Mouse (Mus musculus) MEL (cell line): ENCODE data around the gene Tspan14. TPM values are rescaled to one million over a fixed set of nuclear protein-coding genes. Genes with fewer than 3 reads are reported as not detected.

Experiments
- DNase-seq: peaks from one replicate; pipeline ENCODE4 v3.0.0; 2011; ENCODE audit warnings: low read depth, low spot score
- H3K27ac ChIP-seq: 2 replicates; pipeline ENCODE4 v1.5.1; 2012; ENCODE audit warnings: low read depth, mild to moderate bottlenecking, control low read depth, low read length, moderate library complexity; ENCODE audit not compliant: control insufficient read depth
- H3K27me3 ChIP-seq, 2 experiments: fragments of 150-350 bp in 1 of 2; sonication (generic) in 1 of 2; 2 replicates each; pipeline ENCODE4 v1.6.1; 2012; ENCODE audit warnings: low read length in 2 of 2, mild to moderate bottlenecking in 2 of 2, improper control_type of control experiment in 1 of 2, moderate library complexity in 1 of 2; ENCODE audit not compliant: insufficient read depth in 2 of 2, control insufficient read depth in 1 of 2
- H3K36me3 ChIP-seq, 2 experiments: 2 replicates each; pipeline ENCODE4 v1.6.1; 2012 to 2014; ENCODE audit warnings: low read length in 2 of 2, improper control_type of control experiment in 1 of 2, inconsistent platforms in 1 of 2, mild to moderate bottlenecking in 1 of 2; ENCODE audit not compliant: insufficient read depth in 2 of 2, control insufficient read depth in 1 of 2
- H3K4me1 ChIP-seq, 2 experiments: fragments of 150-350 bp in 1 of 2; sonication (generic) in 1 of 2; 2 replicates each; pipeline ENCODE4 v1.6.1; 2012; ENCODE audit warnings: low read length in 2 of 2, improper control_type of control experiment in 1 of 2, mild to moderate bottlenecking in 1 of 2; ENCODE audit not compliant: insufficient read depth in 2 of 2, control insufficient read depth in 1 of 2
- H3K4me3 ChIP-seq, 2 experiments: fragments of 150-350 bp in 1 of 2; sonication (generic) in 1 of 2; 2 replicates each; pipeline ENCODE4 v1.5.1; 2012; ENCODE audit warnings: low read depth in 2 of 2, low read length in 2 of 2, mild to moderate bottlenecking in 2 of 2, moderate library complexity in 2 of 2, control low read depth in 1 of 2, improper control_type of control experiment in 1 of 2; ENCODE audit not compliant: control insufficient read depth in 1 of 2, insufficient read depth in 1 of 2
- H3K79me2 ChIP-seq: 2 replicates; pipeline ENCODE4 v1.6.1; 2012; ENCODE audit warnings: mild to moderate bottlenecking, low read length, moderate library complexity; ENCODE audit not compliant: control insufficient read depth, poor library complexity, insufficient read depth
- H3K9ac ChIP-seq: 2 replicates; pipeline ENCODE4 v1.6.1; 2012; ENCODE audit warnings: low read depth, mild to moderate bottlenecking, control low read depth, low read length, moderate library complexity; ENCODE audit not compliant: control insufficient read depth, poor library complexity, severe bottlenecking
- H3K9me3 ChIP-seq: fragments of 150-350 bp; sonication (generic); replicated peaks from 2 replicates; pipeline ENCODE4 v1.6.1; 2012; ENCODE audit warnings: mild to moderate bottlenecking, low read length, improper control_type of control experiment, moderate library complexity; ENCODE audit not compliant: insufficient read depth
- BHLHE40 ChIP-seq: IDR thresholded peaks from 2 replicates; pipeline ENCODE4 v1.6.1; 2012; ENCODE audit warnings: low read depth, mild to moderate bottlenecking, inconsistent platforms, low read length, improper control_type of control experiment, borderline replicate concordance
- CHD1 ChIP-seq: IDR thresholded peaks from 2 replicates; pipeline ENCODE4 v1.6.1; 2012; ENCODE audit warnings: low read depth, mild to moderate bottlenecking, inconsistent platforms, low read length, improper control_type of control experiment
- CHD2 ChIP-seq: IDR thresholded peaks from 2 replicates; pipeline ENCODE4 v1.6.1; 2011; ENCODE audit warnings: low read length, improper control_type of control experiment
- CTCF ChIP-seq, 3 experiments: IDR thresholded peaks in 2 of 3; conservative IDR thresholded peaks in 1 of 3; 2 replicates each; pipeline ENCODE4 v1.5.1; 2011 to 2012; ENCODE audit warnings: low read length in 3 of 3, low read depth in 2 of 3, mild to moderate bottlenecking in 2 of 3, improper control_type of control experiment in 1 of 3, inconsistent platforms in 1 of 3, mixed read lengths in 1 of 3, moderate library complexity in 1 of 3; ENCODE audit not compliant: control insufficient read depth in 1 of 3, insufficient read depth in 1 of 3, poor library complexity in 1 of 3, severe bottlenecking in 1 of 3
- E2F4 ChIP-seq: IDR thresholded peaks from 2 replicates; pipeline ENCODE4 v1.6.1; 2011; ENCODE audit warnings: low read depth, low read length, improper control_type of control experiment, borderline replicate concordance
- GABPA ChIP-seq: IDR thresholded peaks from 2 replicates; pipeline ENCODE4 v1.6.1; 2012; ENCODE audit warnings: low read depth, mild to moderate bottlenecking, inconsistent platforms, low read length, improper control_type of control experiment, moderate library complexity
- HCFC1 ChIP-seq: IDR thresholded peaks from 2 replicates; pipeline ENCODE4 v1.6.1; 2012; ENCODE audit warnings: low read depth, mild to moderate bottlenecking, inconsistent platforms, low read length, improper control_type of control experiment, moderate library complexity
- JUND ChIP-seq: IDR thresholded peaks from 2 replicates; pipeline ENCODE4 v1.6.1; 2011; ENCODE audit warnings: low read depth, mild to moderate bottlenecking, improper control_type of control experiment, low read length
- MEF2A ChIP-seq: IDR thresholded peaks from 2 replicates; pipeline ENCODE4 v1.6.1; 2014; ENCODE audit warnings: low read depth, mild to moderate bottlenecking, inconsistent platforms, low read length, improper control_type of control experiment; ENCODE audit not compliant: poor library complexity, insufficient replicate concordance, severe bottlenecking; ENCODE audit errors: extremely low read depth
- MXI1 ChIP-seq: IDR thresholded peaks from 2 replicates; pipeline ENCODE4 v1.6.1; 2011; ENCODE audit warnings: mild to moderate bottlenecking, low read depth, low read length, improper control_type of control experiment
- MYB ChIP-seq: IDR thresholded peaks from 2 replicates; pipeline ENCODE4 v1.6.1; 2011; ENCODE audit warnings: mild to moderate bottlenecking, low read depth, low read length, improper control_type of control experiment
- POLR2A ChIP-seq, 2 experiments: IDR thresholded peaks; 2 replicates each; pipeline ENCODE4 v1.6.1; 2011 to 2012; ENCODE audit warnings: low read length in 2 of 2, mild to moderate bottlenecking in 2 of 2, control low read depth in 1 of 2, improper control_type of control experiment in 1 of 2, low read depth in 1 of 2, moderate library complexity in 1 of 2; ENCODE audit not compliant: control insufficient read depth in 1 of 2, insufficient read depth in 1 of 2, poor library complexity in 1 of 2
- RAD21 ChIP-seq: IDR thresholded peaks from 2 replicates; pipeline ENCODE4 v1.6.1; 2011; ENCODE audit warnings: mild to moderate bottlenecking, low read depth, low read length, improper control_type of control experiment
- RCOR1 ChIP-seq: IDR thresholded peaks from 2 replicates; pipeline ENCODE4 v1.6.1; 2012; ENCODE audit warnings: low read depth, mild to moderate bottlenecking, inconsistent platforms, low read length, improper control_type of control experiment
- TAL1 ChIP-seq: IDR thresholded peaks from 2 replicates; pipeline ENCODE4 v1.6.1; 2012; ENCODE audit warnings: mild to moderate bottlenecking, inconsistent platforms, low read length, moderate library complexity, mixed read lengths
- TBP ChIP-seq: IDR thresholded peaks from 2 replicates; pipeline ENCODE4 v1.8.0; 2011; ENCODE audit warnings: low read depth, low read length, improper control_type of control experiment
- TCF12 ChIP-seq: IDR thresholded peaks from 2 replicates; pipeline ENCODE4 v1.6.1; 2014; ENCODE audit warnings: low read depth, mild to moderate bottlenecking, inconsistent platforms, low read length, improper control_type of control experiment, moderate library complexity
- ZKSCAN1 ChIP-seq: IDR thresholded peaks from 2 replicates; pipeline ENCODE4 v1.6.1; 2012; ENCODE audit warnings: low read depth, mild to moderate bottlenecking, inconsistent platforms, low read length, improper control_type of control experiment, moderate library complexity
- ZMIZ1 ChIP-seq: IDR thresholded peaks from 2 replicates; pipeline ENCODE4 v1.6.1; 2012; ENCODE audit warnings: low read depth, mild to moderate bottlenecking, inconsistent platforms, low read length, improper control_type of control experiment, moderate library complexity
- polyA plus RNA-seq, 2 experiments: library from polyadenylated mRNA; stranded (reverse) in 1 of 2; unstranded in 1 of 2; fragments of >175 nt in 1 of 2; fragments of >200 nt in 1 of 2; gene quantifications; 2 replicates each; pipeline versions ENCODE4 v1.2.1 to v1.2.4; 2012; ENCODE audit warnings: low replicate concordance in 2 of 2, low read depth in 1 of 2; ENCODE audit not compliant: insufficient read length in 2 of 2, insufficient read depth in 1 of 2, missing spikeins in 1 of 2
- total RNA-seq: library from RNA; depleted of rRNA; stranded (reverse); fragments of 300-350 nt; gene quantifications from 2 replicates; pipeline ENCODE4 v1.2.3, GENCODE M21; 2012

Tspan14 gene
- total and polyA plus RNA-seq, 3 experiments, result 24.8 to 29.9 TPM; not detected in 1

GRCm38 (mm10) chr14:40873961-40874360 is 92.6 kb downstream of the Tspan14 start:
- H3K79me2 ChIP-seq, result no peaks in the 10 kb centered on the region
- no peak overlapping the region for H3K9ac ChIP-seq
- no peak for DNase-seq
- H3K4me1 ChIP-seq, result no peaks in the 10 kb centered on the region
- H3K27ac ChIP-seq, result no peak overlapping the region
- no peaks in the 10 kb centered on the region; a peak in 2 of 4 replicates for H3K27me3 ChIP-seq
- no peaks in the 10 kb centered on the region for H3K9me3 ChIP-seq
- TF ChIP-seq CHD1 (no peak), RCOR1 (no peak), JUND (no peak), CTCF (IDR thresholded peaks at IDR 0.05 in 2 of 3, conservative IDR thresholded peaks at IDR 0.05 in 1 of 3; ENCODE audit: control insufficient read depth in 1 of 3, insufficient read depth in 1 of 3, low read depth in 2 of 3, low read length in 3 of 3, poor library complexity in 1 of 3, severe bottlenecking in 1 of 3) (no peak), RAD21 (no peak), BHLHE40 (no peak), TCF12 (no peak), CHD2 (no peak), POLR2A (IDR thresholded peaks at IDR 0.05; ENCODE audit: control insufficient read depth in 1 of 2, insufficient read depth in 1 of 2, low read depth in 1 of 2, low read length in 2 of 2, poor library complexity in 1 of 2) (no peak)
- H3K36me3 ChIP-seq, result no peaks in the 10 kb centered on the region
- no peak overlapping the region for H3K4me3 ChIP-seq

GRCm38 (mm10) chr14:40870598-40870997 is 96.0 kb downstream of the Tspan14 start:
- H3K9ac ChIP-seq, result no peak overlapping the region
- no peaks in the 10 kb centered on the region for H3K79me2 ChIP-seq
- H3K4me3 ChIP-seq, result no peak overlapping the region
- no peak for DNase-seq
- TF ChIP-seq MYB (no peak), HCFC1 (no peak), JUND (no peak), GABPA (no peak), TBP (no peak), MEF2A (no peak), TAL1 (no peak), ZKSCAN1 (no peak), POLR2A (IDR thresholded peaks at IDR 0.05; ENCODE audit: control insufficient read depth in 1 of 2, insufficient read depth in 1 of 2, low read depth in 1 of 2, low read length in 2 of 2, poor library complexity in 1 of 2) (no peak), E2F4 (no peak), MXI1 (no peak), CTCF (IDR thresholded peaks at IDR 0.05 in 2 of 3, conservative IDR thresholded peaks at IDR 0.05 in 1 of 3; ENCODE audit: control insufficient read depth in 1 of 3, insufficient read depth in 1 of 3, low read depth in 2 of 3, low read length in 3 of 3, poor library complexity in 1 of 3, severe bottlenecking in 1 of 3) (no peak), ZMIZ1 (no peak)
- H3K27me3 ChIP-seq, result no peaks in the 10 kb centered on the region; a peak in 2 of 4 replicates
- H3K27ac ChIP-seq, result no peak overlapping the region
- no peaks in the 10 kb centered on the region for H3K4me1 ChIP-seq
- H3K36me3 ChIP-seq, result no peaks in the 10 kb centered on the region
- no peaks in the 10 kb centered on the region for H3K9me3 ChIP-seq
